Mouse (Mus musculus) hindlimb bud, embryonic 11.5 days (tissue): Measurements from ENCODE around the gene Lmcd1.
A peak's percentile ranks its signal among the peaks of the same experiment; 100 is the strongest.

Experiments
- DNase-seq: peaks from one replicate; pipeline ENCODE4 v3.0.0-alpha.2; 2012; ENCODE audit warnings: low read depth, low spot score; ENCODE audit errors: extremely low spot score

Gene Lmcd1

DNA sequence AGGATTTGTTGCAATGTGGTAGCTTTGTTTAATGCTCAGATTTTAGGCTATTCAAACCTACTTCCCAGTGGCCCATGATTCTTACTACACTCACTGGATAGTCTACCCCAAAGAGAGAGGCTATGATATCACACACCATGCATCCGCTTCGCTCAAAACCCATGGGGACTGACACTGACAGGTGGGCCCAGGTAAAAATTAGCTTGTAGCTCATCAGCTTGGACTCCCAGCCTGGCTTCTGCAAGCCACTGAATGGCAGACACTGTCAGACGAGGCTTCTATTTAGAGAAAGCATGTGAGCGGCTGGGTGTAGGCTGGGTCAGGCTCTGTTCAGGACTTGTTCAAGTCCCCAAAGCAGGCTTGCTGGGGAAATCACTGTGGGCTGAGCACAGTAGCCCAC lies 76.9 kb downstream of the Lmcd1 start:
- DNase-seq = no peak

DNA sequence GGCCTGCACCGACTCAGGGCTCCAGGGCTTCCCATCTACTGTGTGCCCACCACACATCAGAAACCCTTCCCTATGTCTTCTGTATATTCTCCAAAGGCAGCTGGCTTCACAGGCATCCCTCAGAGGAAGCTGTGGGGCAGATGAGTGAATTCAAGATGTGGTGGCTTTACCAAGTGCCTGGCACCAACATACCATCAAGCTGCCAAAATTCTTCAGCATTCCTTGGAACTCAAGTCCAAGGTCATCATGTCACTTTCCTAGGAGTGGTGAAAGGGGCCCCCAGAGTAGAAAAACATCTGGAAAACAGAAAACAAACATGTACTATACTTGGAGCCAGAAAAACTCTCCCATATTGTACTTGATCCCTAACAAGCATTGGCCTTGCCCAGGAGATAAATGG lies 85.8 kb downstream of the Lmcd1 start:
- no peak for DNase-seq

DNA sequence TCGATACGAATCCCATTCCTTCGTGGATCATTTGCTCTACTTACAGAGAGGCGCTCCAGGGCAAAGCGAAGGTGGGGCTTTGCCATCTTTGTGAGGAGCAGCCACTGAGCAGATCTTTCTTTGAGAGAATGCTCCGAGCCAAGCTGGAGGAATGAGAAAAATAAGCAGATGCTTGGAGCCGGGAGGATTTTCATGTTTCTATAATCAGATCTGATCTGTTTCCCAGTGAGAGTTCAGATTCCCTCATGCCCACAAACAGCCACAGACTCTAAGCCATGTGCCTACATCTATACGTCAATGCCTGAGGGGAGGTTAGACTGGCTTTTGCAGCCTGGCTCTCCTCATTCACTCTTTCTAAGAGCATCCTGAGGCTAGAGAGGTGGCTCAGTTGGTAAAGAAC lies 87.1 kb downstream of the Lmcd1 start:
- DNase-seq = no peak

DNA sequence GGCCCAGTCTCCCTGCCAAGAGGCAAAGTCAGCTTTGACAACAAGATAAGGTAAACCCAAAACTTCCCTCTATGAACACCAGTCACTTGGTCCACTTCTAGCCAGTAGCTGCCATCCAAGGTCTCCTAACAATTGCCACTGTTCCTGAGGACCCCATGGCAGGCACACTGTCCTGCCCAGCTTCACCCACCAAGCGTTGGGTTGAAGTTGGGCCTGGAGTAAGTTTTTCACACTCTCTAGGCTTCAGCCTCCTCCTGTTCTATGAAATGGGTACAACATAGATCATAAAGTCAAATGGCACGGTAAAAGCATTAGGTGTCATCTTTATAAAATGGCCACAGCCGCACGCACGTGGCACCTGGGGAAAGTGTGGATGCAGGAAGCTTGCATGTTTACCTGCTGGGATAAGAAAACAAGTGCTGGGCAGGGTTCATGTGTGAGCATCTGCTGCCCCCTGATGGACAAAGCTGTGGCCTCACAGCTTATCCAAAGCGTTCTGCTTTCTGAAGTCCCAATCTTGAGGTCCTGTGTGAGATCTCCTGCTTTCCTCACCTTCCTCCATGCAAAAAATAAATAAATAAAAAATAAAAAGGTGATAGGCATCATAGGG lies 88.9 kb downstream of the Lmcd1 start:
- peak; percentile 12 for DNase-seq

DNA sequence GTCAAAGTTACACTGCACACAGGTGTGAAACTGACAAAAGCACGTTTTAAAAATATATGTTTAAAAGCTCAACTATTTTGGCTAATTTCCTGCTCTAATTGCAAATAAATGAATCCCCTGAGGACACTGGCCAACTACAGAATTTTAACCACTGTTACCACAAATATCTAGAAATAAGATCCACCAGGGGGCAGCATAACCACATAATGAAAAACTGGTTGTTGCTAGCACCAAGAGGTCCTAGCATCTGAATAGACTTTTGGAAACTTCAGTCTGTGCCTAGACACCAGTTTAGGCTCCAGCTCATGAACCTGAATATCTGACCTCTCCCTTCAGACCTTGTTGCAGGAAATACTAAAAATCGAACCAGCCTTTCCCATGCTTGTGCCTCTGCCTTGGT lies 91.0 kb downstream of the Lmcd1 start:
- peak; percentile 41 for DNase-seq

DNA sequence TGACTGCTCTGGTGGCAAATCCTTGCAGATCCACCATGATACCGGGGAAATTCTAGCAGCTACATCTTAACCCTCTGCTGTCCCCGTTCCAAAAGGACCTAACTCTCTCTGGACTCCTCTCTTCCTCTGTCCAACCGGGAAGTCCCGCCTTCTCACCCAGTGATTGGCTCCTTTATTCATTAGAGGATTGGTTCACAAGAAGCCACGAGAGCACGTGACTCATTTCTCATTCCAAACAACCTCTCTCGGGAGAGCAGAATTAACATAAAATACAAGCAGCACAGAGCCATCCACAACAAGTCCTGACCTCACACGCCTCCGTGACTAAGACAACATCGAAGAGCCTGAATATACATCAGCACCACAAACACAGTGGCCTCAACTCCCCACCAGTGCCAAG lies 91.7 kb downstream of the Lmcd1 start:
- DNase-seq = no peak

DNA sequence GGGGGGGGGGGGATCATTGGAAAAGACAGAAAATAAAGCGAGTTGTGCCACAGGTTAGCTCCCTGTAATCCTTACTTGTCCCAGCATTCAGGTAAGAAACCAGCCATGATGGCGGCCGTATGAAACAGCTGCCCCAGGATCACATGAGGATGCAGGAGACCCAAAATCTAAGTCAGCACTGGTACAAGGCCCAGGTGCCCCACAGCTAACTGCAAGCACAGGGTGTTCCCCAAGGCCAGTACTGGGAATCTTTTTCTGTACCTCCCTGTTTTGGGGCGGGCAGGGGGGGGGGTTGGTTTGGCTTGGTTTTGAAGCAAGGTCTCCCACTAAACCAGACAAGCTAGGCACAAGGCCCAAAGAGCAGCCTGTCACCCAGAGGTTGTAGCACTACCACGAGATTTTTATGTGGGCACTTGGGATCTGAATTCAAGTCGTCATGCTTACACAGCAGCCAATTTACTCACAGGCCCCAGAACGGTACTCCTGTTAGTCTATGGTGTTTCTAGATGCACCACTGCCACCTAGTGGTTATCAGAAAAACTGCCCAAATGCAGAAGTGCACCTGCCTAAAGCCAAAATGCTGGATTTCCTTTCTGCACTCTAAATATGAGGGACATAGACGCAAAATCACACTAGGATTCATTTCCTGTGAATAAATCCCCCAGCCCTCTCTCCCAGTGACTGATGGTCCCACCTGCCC lies 100.5 kb downstream of the Lmcd1 start:
- DNase-seq = peak; percentile 24

DNA sequence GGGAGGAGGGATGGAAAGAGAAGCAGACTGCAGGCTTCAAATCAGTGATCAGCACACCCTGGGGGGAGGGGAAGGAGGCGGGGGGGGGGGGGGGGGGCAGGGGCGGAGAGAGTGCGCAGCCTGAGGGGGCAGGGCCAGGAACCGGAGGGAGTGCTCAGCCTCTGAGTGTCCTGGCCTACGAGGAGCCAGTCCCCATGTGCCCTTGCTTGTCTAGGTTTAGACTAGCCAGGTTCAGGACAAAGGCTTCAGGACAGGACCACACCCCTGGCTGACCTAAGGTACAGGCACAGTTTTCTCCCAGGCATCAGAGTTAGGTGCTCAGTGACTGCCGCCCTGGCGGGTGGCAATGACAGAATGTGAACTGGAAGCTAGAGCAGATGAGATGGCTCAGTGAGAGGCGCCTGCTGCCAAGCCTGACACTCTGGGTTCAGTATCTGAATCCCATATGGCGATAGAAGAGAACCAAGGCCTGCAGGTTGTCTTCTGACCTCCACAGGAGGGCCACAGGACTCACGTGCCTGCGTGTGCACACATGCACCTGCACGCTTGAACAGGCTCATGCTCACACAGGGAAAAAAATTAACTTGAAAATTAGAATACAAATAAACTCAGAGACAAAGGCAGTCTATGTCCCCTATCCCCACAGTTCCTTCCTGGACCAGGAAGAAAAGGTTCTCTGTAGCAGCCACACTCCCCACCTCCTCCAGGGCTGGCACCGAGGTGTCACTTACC lies 102.3 kb downstream of the Lmcd1 start:
- no peak for DNase-seq

DNA sequence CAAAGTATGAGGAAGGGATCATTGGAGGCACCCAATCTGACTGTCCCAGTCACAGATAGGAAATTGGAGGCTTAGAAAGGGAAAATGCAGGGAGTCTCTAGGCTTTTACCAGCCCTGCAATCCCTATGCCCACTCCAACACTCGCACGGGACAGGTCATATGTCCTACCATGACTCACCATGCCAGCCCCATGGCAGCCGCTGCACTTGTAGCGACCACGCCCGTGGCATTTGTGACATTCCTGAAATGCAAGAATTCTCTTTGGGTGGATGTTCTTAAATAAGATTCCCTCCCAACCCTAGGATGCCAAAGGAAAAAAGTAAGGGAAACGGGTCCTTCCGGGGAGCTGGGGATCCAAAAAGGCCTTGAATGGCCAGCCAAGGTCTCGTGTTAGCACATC lies 105.5 kb downstream of the Lmcd1 start:
- DNase-seq = no peak
